Mouse (Mus musculus): ENCODE measurements around the gene Gm19668. TPM values are rescaled to one million over a fixed set of nuclear protein-coding genes. Genes with fewer than 3 reads are reported as not detected.
"Not testable (repeated sequence)": the region's sequence is repeated elsewhere in the genome, so short reads cannot be mapped to it uniquely, and the experiment has no call there.

Gene Gm19668
- total RNA-seq (2022), result not detected

DNA sequence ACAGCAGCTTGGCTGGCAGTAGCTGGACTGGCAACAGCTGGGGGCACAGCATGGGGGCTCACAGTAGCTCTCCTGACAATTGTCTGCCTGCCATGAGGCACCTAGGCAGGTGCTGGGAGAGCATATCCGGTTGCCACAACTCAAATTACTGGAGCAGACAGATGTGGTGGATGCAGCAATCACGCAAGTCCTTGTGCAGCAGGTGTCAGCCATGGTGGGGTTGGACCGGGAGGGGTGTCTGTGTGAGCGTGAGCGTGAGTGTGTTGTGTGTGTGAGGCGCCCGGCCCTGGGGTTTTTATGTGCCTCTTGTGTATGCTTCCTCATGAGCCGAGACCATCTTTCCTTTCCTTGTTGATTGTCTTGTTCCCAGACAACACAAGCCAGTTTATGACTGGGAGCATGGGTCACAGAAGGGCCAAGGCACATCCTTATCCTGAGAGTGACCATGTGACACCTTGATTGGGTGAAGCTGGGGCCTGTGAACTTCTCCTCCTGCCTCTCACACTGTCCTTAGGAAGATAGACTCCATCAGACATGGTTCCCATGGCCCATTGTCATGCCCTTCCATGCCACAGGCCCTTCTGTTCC lies at the start of gene Gm19668:
Gene Gm19668 (minus strand): TSS at position 213 of the 588 bp plus-strand sequence.
- DNase-seq (ENCODE audit: low spot score in 2 of 2), result no peak

GRCm38 (mm10) chr10:77847538-77847937 lies 48.6 kb upstream of the Gm19668 start:
- no peak for DNase-seq (ENCODE audit: low spot score in 2 of 2)

DNA sequence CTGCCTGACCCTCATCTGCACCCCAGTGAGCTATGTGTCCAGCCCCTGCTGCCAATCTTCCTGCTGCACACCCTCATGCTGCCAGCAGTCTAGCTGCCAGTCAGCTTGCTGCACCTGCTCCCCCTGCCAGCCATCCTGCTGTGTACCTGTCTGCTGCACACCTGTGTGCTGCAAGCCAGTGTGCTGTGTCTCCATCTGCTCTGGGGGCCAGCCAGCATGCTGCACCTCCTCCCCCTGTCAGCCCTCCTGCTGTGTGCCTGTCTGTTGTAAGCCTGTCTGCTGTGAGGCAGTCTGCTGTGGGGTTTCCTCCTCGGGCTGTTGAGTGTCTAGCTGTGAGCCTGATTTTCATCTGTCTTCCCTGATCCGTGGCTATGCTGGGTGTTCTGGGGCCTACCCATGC lies 48.0 kb upstream of the Gm19668 start:
- no peak for DNase-seq (ENCODE audit: low spot score in 2 of 2)

GRCm38 (mm10) chr10:77846503-77846902 lies 47.6 kb upstream of the Gm19668 start, which contains the start of gene Gm36176:
Gene Gm36176 (plus strand): TSS chr10:77846803.
- DNase-seq (ENCODE audit: low spot score in 2 of 2), result no peak

DNA sequence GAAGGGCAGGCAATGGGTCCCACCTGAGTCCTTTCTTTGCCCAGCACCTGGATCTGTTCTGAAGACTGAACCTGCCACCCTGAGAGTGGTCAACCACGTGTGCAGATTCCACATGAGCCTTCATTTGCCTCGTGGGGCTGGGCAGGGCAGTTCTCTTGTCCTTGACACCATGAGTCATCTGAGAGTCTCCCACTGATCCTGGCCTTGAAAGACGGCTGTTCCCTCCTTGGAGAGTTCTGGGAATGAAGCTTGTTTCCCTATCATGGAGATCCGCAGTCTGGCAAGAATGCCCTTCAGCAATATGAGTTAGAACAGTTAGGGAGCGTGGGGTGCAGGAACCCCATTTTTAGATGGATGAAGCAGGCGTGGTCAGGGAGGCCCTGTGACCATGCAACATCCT lies 40.1 kb upstream of the Gm19668 start:
- no peak for DNase-seq (ENCODE audit: low spot score in 2 of 2)

GRCm38 (mm10) chr10:77835647-77836046 lies 36.7 kb upstream of the Gm19668 start, which contains the start of gene Krtap10-10:
Gene Krtap10-10 (plus strand): TSS chr10:77835947.
- no peak for DNase-seq (ENCODE audit: low spot score in 2 of 2)

- DNase-seq (ENCODE audit: low spot score in 2 of 2), result no peak
These were observed 28.0 kb upstream of the Gm19668 start, which contains the start of gene Krtap10-4 for GRCm38 (mm10) chr10:77826951-77827350. Gene Krtap10-4 (minus strand): TSS chr10:77827095.

DNA sequence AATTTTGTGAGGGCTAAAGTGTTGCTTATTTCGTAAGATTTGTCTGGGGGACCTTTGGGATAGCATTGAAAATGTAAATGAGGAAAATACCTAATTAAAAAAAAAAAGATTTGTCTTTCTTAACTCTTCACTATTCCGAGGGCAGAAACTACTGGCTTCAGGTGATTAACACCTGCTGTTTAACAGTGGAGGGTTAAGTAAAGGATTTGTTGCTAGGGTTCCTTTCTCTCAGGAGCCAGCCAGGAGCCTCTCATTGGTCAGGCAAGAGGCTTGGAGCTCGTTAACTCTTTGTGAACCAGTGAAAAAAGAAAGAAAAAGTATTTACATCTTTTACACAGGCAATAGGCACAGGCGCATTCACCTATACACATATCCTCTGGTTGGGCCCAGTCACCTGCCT lies 20.3 kb upstream of the Gm19668 start:
- no peak for DNase-seq (ENCODE audit: low spot score in 2 of 2)

GRCm38 (mm10) chr10:77818523-77818922 lies 19.6 kb upstream of the Gm19668 start:
- DNase-seq (ENCODE audit: low spot score in 2 of 2), result no peak

DNA sequence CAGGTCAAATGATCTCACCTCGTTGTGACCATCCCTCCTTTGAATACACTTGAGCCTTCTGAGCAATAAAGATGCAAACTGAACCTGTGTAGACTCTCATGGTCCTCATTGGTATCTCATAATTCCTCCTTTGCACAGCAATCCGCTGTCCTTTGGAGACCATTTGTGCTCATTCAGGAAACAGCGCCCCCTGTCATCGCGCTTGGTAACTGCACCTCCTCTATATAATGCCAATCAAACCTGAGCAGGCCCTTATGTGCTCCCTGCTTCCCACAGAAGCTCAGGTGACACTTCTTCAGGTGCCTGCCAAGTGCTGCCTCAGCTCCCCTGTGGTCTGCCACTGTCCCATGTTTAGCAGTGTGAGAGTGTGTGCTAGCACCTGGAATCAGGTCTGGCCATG lies 16.6 kb upstream of the Gm19668 start:
- no peak for DNase-seq (ENCODE audit: low spot score in 2 of 2)

DNA sequence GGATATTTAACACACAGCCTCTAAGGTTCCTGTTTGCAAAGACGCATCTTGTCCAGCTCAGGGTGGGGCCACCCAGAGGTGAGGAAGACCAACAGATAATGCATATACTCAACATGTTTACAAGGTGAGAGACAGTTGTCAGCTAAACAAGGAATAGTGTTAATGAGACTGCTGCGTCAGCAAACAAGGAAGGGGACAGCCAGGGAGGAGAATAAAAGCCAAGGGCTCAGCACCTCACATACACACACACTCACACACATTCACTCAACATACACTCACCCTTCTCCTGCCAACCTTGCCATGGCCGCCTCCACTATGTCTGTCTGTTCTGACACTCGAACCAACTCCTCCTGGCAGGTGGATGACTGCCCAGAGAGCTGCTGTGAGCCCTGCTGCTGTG lies 15.4 kb upstream of the Gm19668 start, which contains the start of gene Gm2696:
Gene Gm2696 (plus strand): TSS at position 301 of the 400 bp plus-strand sequence.
- no peak for DNase-seq (ENCODE audit: low spot score in 2 of 2)

DNA sequence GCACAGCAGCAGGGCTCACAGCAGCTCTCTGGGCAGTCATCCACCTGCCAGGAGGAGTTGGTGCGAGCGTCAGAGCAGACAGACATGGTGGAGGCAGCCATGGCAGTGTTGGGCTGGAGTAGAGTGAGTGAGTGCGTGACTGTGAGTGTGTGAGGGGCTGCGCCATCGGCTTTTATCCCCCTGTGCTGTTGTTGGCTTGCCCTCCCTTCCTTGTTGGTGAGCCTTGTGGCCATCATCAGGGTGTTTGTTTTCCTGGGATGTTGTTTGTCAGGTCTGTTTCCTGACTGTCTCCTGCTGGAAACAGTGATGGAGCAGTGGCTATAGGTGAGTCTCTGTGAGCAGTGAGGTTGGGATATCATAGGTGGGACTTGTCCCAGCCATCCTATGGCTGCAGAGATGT lies 12.8 kb upstream of the Gm19668 start, which contains the start of gene Gm9507:
Gene Gm9507 (minus strand): TSS at position 101 of the 400 bp plus-strand sequence.
- no peak for DNase-seq (ENCODE audit: low spot score in 2 of 2)

DNA sequence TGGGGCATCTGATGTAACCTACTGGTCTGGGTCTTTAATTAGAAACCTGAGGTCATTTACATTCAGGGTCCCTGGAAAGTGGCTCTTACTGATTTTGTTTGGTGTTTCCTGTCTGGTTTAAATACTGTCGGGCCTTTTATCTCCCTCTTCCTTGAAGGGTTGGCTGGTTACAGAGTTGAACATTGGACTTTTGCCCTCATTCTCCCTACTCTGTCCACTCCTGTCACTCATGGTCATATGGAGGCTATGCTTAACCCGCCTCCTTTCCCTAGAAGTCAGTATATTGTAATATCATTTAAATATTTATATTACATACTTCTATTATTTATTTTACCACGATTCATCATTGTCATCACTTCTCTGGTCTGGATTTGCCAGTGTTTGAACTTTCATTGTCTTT lies 5.2 kb upstream of the Gm19668 start:
- DNase-seq (ENCODE audit: low spot score in 2 of 2), result no peak

GRCm38 (mm10) chr10:77798164-77798920 lies 591 bp downstream of the Gm19668 start:
- not testable (repeated sequence) for DNase-seq (ENCODE audit: low spot score in 2 of 2)

DNA sequence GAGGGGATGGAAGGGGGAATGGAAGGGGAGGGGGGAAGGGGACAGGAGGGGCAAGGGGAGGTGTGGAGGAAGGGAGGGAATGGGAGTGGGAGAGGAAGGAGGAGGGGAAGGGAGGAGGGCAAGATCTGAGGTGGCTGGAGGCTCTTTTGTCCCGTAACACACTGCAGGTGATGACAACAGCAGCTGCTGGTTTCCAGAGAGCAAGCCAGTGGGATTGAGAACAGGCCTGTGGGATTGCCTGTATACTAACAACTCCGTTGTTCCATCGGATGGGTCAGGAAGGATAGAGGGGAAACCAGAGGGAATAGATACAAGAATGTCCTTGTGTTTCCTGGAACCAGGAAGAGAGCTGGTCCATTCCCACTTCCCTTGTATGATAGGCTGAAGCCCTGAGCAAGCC lies 1.3 kb downstream of the Gm19668 start:
- DNase-seq (ENCODE audit: low spot score in 2 of 2), result no peak

- DNase-seq (ENCODE audit: low spot score in 2 of 2), result no peak
These were observed 4.0 kb downstream of the Gm19668 start, which contains the start of gene Gm9639 for GRCm38 (mm10) chr10:77794976-77795375. Gene Gm9639 (minus strand): TSS chr10:77795076.

GRCm38 (mm10) chr10:77788621-77789020 lies 10.3 kb downstream of the Gm19668 start:
- DNase-seq (ENCODE audit: low spot score in 2 of 2), result no peak

GRCm38 (mm10) chr10:77787876-77788275 lies 11.1 kb downstream of the Gm19668 start, which contains the start of gene Gm7137:
Gene Gm7137 (minus strand): TSS chr10:77788200.
- not testable (repeated sequence) for DNase-seq (ENCODE audit: low spot score in 2 of 2)

- not testable (repeated sequence) for DNase-seq (ENCODE audit: low spot score in 2 of 2)
These were observed 15.5 kb downstream of the Gm19668 start for GRCm38 (mm10) chr10:77783396-77783795.

DNA sequence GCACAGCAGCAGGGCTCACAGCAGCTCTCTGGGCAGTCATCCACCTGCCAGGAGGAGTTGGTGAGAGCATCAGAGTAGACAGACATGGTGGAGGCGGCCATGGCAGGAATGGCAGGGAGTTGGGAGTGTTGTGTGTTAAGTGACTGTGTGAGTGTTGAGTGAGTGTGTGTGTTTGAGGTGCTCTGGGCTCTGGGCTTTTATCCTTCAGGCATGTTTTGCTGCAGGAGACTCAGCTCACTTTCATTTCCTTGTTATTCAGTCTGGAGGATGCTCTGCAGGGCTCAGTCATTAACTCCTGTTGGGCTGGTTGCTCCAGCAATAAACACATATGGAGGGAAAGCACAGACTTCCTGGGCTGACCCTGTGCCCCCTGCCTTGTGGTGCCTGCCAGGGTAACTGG lies 16.5 kb downstream of the Gm19668 start, which contains the start of gene Gm3250:
Gene Gm3250 (minus strand): TSS at position 101 of the 400 bp plus-strand sequence.
- DNase-seq (ENCODE audit: low spot score in 2 of 2), result not testable (repeated sequence)

- DNase-seq (ENCODE audit: low spot score in 2 of 2), result not testable (repeated sequence)
These were observed 22.1 kb downstream of the Gm19668 start, which contains the start of gene Gm7138 for GRCm38 (mm10) chr10:77776844-77777243. Gene Gm7138 (minus strand): TSS chr10:77776944.

- not testable (repeated sequence) for DNase-seq (ENCODE audit: low spot score in 2 of 2)
These were observed 26.8 kb downstream of the Gm19668 start for GRCm38 (mm10) chr10:77772142-77772541.

Data from layer of hippocampus, adult 8-10 months (tissue).